In the genomic region with DNA sequence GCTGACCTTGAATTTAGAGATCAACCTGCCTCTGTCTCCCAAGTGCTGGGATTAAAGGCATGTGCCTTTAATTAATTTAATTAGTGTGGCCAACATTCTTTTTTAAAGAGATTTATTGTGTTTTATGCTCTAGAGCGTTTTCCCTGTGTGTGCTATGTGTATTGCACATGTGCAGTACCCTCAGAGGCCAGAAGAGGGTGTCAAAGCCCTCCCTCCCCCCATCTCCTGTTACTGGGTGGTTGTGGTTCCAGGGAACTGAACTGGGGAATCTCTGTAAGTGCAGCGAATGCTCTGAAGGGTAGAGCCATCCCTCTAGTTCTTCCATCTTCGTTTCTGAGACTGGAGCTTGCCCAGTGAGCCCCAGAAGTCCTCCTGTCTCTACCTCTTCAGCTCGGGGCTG, we compare ENCODE assay signal across 9 mouse cellular contexts. TPM values are rescaled to one million over a fixed set of nuclear protein-coding genes. Genes with fewer than 3 reads are reported as not detected.
DNase-seq lines count a peak whose midpoint lies in the region; ATAC-seq and TF ChIP-seq lines count a peak whose summit lies in the region.
"Had no signal": no experiment of that assay in that cellular context is flagged by ENCODE, and none has a peak within 500 bp of the region (broad histone marks: within the 10 kb centered on the region; RNA-seq: fewer than 3 reads in every experiment).

No protein-coding gene starts in this region.

- H3K27ac ChIP-seq in intestine, embryonic 14.5 days (ENCODE audit: low read depth), result no peak overlapping the region
- no peak overlapping the region for H3K27ac ChIP-seq in intestine, embryonic 16.5 days (ENCODE audit: low read length)
- H3K27ac ChIP-seq: macrophage had no signal

- no peaks in the 10 kb centered on the region for H3K27me3 ChIP-seq in intestine, embryonic 14.5 days (replicated peaks; ENCODE audit: control insufficient read depth, insufficient read depth, low read length)
- H3K27me3 ChIP-seq in intestine, embryonic 16.5 days (replicated peaks; ENCODE audit: control insufficient read depth, insufficient read depth, low read length), result no peaks in the 10 kb centered on the region
- peaks cover 21% of the 10 kb centered on the region for H3K27me3 ChIP-seq in G1E (ENCODE audit: insufficient read depth, low read length)
- no peaks in the 10 kb centered on the region for H3K27me3 ChIP-seq in splenic B cell, adult 2 months (ENCODE audit: control insufficient read depth, insufficient read depth, low read length, poor library complexity, severe bottlenecking)

- no peak overlapping the region for H3K4me2 ChIP-seq in intestine, embryonic 14.5 days (ENCODE audit: low read length)
- no peak overlapping the region for H3K4me2 ChIP-seq in intestine, embryonic 16.5 days (ENCODE audit: low read depth, low read length)

- DNase-seq in intestine, embryonic 14.5 days (ENCODE audit: low spot score), result peak; percentile 59
- DNase-seq in 416B (ENCODE audit: low read depth) (peak; percentile 48), G1E (ENCODE audit: low spot score) (peak; percentile 15)
- DNase-seq in hindlimb bud, embryonic 11.5 days (ENCODE audit: extremely low spot score, low read depth, low spot score), result peak; percentile 16
- peak; percentile 46 for DNase-seq in splenic B cell, adult 2 months (ENCODE audit: low read depth, low spot score)
- no peak for DNase-seq in urinary bladder, adult 2 months (ENCODE audit: low spot score)

- no peak overlapping the region for H3K9ac ChIP-seq in intestine, embryonic 14.5 days (ENCODE audit: low read length)
- H3K9ac ChIP-seq in intestine, embryonic 16.5 days (ENCODE audit: low read depth, low read length), result no peak overlapping the region

- no peak for ATAC-seq in intestine, embryonic 14.5 days (replicated peaks; ENCODE audit: low FRiP score, low TSS enrichment, low read depth)
- ATAC-seq in intestine, embryonic 16.5 days, result no peak
- no peak for ATAC-seq in G1E (ENCODE audit: extremely low read depth, insufficient number of reproducible peaks, low FRiP score, poor library complexity, severe bottlenecking)
- no peak for ATAC-seq in erythroblast, adult 5-6 weeks (replicated peaks; ENCODE audit: low FRiP score, poor library complexity, severe bottlenecking)

- no peak overlapping the region for H3K4me3 ChIP-seq in intestine, embryonic 14.5 days (ENCODE audit: low read depth, low read length)
- H3K4me3 ChIP-seq in intestine, embryonic 16.5 days (ENCODE audit: low read length), result no peak overlapping the region
- no peak overlapping the region for H3K4me3 ChIP-seq in G1E (ENCODE audit: low read depth, low read length)

- no peaks in the 10 kb centered on the region for H3K36me3 ChIP-seq in intestine, embryonic 14.5 days (ENCODE audit: control insufficient read depth, insufficient read depth, low read length)
- H3K36me3 ChIP-seq in intestine, embryonic 16.5 days (ENCODE audit: control insufficient read depth, insufficient read depth, low read length), result no peaks in the 10 kb centered on the region
- H3K36me3 ChIP-seq in G1E (replicated peaks), result no peaks in the 10 kb centered on the region
- no peaks in the 10 kb centered on the region for H3K36me3 ChIP-seq in splenic B cell, adult 2 months (ENCODE audit: control insufficient read depth, insufficient read depth, low read length, poor library complexity, severe bottlenecking)

- peak; percentile 65 for TF ChIP-seq CTCF in G1E (IDR thresholded peaks at IDR 0.05; ENCODE audit: low read depth, low read length)

- no peaks in the 10 kb centered on the region for H3K9me3 ChIP-seq in intestine, embryonic 14.5 days (ENCODE audit: control insufficient read depth, low read length)
- no peaks in the 10 kb centered on the region for H3K9me3 ChIP-seq in intestine, embryonic 16.5 days (ENCODE audit: control insufficient read depth, low read length)
- no peaks in the 10 kb centered on the region for H3K9me3 ChIP-seq in G1E (replicated peaks)

- 36% methylated on average over 4 of the region's 4 CpGs for WGBS in intestine, embryonic 14.5 days
- WGBS in intestine, embryonic 16.5 days, result 41% methylated on average over 4 of the region's 4 CpGs

- no peaks in the 10 kb centered on the region for H3K4me1 ChIP-seq in intestine, embryonic 14.5 days (replicated peaks; ENCODE audit: control insufficient read depth, insufficient read depth, low read length)
- no peaks in the 10 kb centered on the region for H3K4me1 ChIP-seq in intestine, embryonic 16.5 days (ENCODE audit: control insufficient read depth, insufficient read depth, low read length)
- H3K4me1 ChIP-seq in G1E (ENCODE audit: insufficient read depth, low read depth, low read length), result no peaks in the 10 kb centered on the region

RNA-seq across cellular contexts. Expression of a gene that starts 2.1 kb away (rescaled TPM):
- polyA plus RNA-seq in intestine, embryonic 14.5 days (2014; fragmentation: Nextera tagmentation; extraction: Ambion mirVana), result 1.2 and 1.9 TPM in 2 replicates
- 0.72 and 1.3 TPM in 2 replicates for polyA plus RNA-seq in intestine, embryonic 16.5 days (2015; fragmentation: Nextera tagmentation; extraction: Ambion mirVana)
- total RNA-seq in G1E (2014; fragmentation: Nextera tagmentation) (0.49 TPM in 1 of 2 replicates, not detected in the other), G1E (2017) (0.17 and 0.27 TPM in 2 replicates)
- not detected in 2 replicates for polyA plus RNA-seq in G1E (2012)
- not detected in 2 replicates for total RNA-seq in erythroblast, adult 5-6 weeks (2015; ENCODE audit: low replicate concordance)
- total RNA-seq in erythroblast, adult 5-6 weeks (2017; ENCODE audit: low replicate concordance), result 0.42 TPM in 1 of 2 replicates, not detected in the other
- polyA plus RNA-seq in urinary bladder, adult 2 months (2012; rRNA removed), result 2.9 and 3.4 TPM in 2 replicates
